Mouse (Mus musculus): ENCODE data around the gene 9530053A07Rik. TPM values are rescaled to one million over a fixed set of nuclear protein-coding genes. Genes with fewer than 3 reads are reported as not detected.

9530053A07Rik gene
- total and polyA plus RNA-seq, 2 experiments from 2014 or later, result 0.01 TPM; not detected in 1

DNA sequence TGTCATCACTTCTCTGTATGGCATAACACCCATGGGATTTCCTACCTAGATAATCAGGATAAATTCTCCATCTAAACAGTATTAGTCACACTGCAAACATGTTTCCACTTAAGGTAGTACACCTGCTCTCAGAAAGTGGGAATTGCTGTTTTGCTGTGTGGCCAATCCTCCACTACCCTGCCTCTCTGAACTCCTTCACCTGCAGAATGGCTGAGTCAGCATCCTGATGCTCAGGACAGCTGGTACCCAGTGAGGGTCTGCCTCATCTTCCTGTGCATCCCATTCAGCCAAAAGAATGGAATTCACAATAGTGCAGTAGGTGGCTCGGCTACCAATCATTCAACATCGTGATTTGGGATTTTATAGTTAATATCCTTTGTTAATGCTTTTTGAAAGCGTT is 30.6 kb downstream of the 9530053A07Rik start:
- no peak for ATAC-seq (ENCODE audit: insufficient read depth, low read depth)
- TF ChIP-seq CTCF (IDR thresholded peaks at IDR 0.05; ENCODE audit: low read depth) (no peak), EP300 (IDR thresholded peaks at IDR 0.05; ENCODE audit: low read depth) (no peak)
- 65% methylated on average over 3 of the region's 3 CpGs for WGBS

DNA sequence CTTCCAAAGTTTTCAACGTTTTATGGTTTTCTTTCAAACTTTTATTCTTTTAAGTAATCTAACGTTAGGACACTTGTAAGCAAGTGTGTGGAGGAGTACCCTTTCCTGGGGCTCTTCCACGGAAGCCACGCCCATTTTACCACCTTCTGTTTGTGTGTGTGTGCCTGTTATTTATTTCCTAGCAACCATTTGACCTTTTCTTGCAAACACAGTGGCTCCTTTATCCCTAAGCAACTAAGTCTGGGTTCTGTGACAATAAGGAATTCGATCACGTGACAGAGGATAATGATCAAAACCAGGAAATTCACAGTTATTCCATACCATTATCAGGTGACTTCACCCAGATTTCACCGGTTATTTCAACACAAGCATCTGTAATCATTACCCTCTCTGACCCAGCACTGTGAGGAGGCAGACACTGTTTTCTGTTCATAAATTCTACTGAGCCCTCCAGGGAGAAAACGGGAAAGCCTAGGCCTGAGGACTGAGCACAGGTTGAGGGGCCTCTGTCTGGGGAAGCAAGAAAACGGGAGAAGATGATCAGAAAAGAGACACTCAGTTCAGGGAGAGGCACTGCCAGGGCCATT is 32.0 kb downstream of the 9530053A07Rik start:
- Histone ChIP-seq H3K4me1 (ENCODE audit: control insufficient read depth, insufficient read depth) (no peaks in the 10 kb centered on the region), H3K9ac (replicated peaks; ENCODE audit: low read depth, low read length) (no peak overlapping the region), H3K4me2 (ENCODE audit: low read depth, low read length) (no peak overlapping the region), H3K4me3 (ENCODE audit: low read depth, low read length) (no peak overlapping the region), H3K27me3 (ENCODE audit: control insufficient read depth, insufficient read depth, low read length) (no peaks in the 10 kb centered on the region), H3K9me3 (replicated peaks; ENCODE audit: control insufficient read depth, low read length) (no peaks in the 10 kb centered on the region), H3K36me3 (replicated peaks; ENCODE audit: control insufficient read depth, insufficient read depth, low read length) (no peaks in the 10 kb centered on the region), H3K27ac (ENCODE audit: low read depth) (no peak overlapping the region)
- ATAC-seq (ENCODE audit: insufficient read depth, low read depth), result no peak
- TF ChIP-seq EP300 (IDR thresholded peaks at IDR 0.05; ENCODE audit: low read depth), result no peak
- no peak for TF ChIP-seq CTCF (IDR thresholded peaks at IDR 0.05; ENCODE audit: low read depth)
- WGBS, result 53% methylated on average over 9 of the region's 9 CpGs
- no peak for DNase-seq (ENCODE audit: low spot score)

More for the DNA sequence above, 30.6 kb downstream of the 9530053A07Rik start:
- DNase-seq (ENCODE audit: low spot score), result no peak
- no peak overlapping the region for H3K9ac ChIP-seq (replicated peaks; ENCODE audit: low read depth, low read length)
- H3K27ac ChIP-seq (ENCODE audit: low read depth), result no peak overlapping the region
- H3K4me3 ChIP-seq (ENCODE audit: low read depth, low read length), result no peak overlapping the region
- H3K4me2 ChIP-seq (ENCODE audit: low read depth, low read length), result no peak overlapping the region
- H3K36me3 ChIP-seq (replicated peaks; ENCODE audit: control insufficient read depth, insufficient read depth, low read length), result no peaks in the 10 kb centered on the region
- no peaks in the 10 kb centered on the region for H3K27me3 ChIP-seq (ENCODE audit: control insufficient read depth, insufficient read depth, low read length)
- H3K9me3 ChIP-seq (replicated peaks; ENCODE audit: control insufficient read depth, low read length), result no peaks in the 10 kb centered on the region
- H3K4me1 ChIP-seq (ENCODE audit: control insufficient read depth, insufficient read depth), result no peaks in the 10 kb centered on the region

DNA sequence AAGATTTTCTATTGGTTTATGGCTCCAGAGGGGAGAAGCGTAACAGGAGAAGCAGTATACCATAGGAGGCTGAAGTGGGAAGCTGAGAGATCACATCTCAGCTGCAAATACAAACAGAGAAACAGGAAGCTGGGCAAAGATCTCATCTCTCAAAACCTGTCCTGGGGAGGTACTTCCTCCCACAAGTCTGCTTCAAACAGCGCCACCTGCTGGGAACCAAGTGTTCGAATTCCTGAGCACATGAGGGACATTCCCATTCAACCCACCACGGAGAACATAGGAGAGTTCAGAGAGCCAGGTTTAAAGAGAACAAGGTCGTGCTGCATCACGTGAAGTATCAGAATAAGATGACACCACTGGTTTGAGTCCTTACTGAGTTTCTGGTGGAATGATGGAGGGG is 36.1 kb downstream of the 9530053A07Rik start:
- peaks cover 11% of the 10 kb centered on the region for H3K4me1 ChIP-seq (ENCODE audit: control insufficient read depth, insufficient read depth)
- no peaks in the 10 kb centered on the region for H3K27me3 ChIP-seq (ENCODE audit: control insufficient read depth, insufficient read depth, low read length)
- H3K9ac ChIP-seq (replicated peaks; ENCODE audit: low read depth, low read length), result no peak overlapping the region
- no peaks in the 10 kb centered on the region for H3K36me3 ChIP-seq (replicated peaks; ENCODE audit: control insufficient read depth, insufficient read depth, low read length)
- no peak overlapping the region for H3K4me2 ChIP-seq (ENCODE audit: low read depth, low read length)
- H3K4me3 ChIP-seq (ENCODE audit: low read depth, low read length), result no peak overlapping the region
- ATAC-seq (ENCODE audit: insufficient read depth, low read depth) (no peak), DNase-seq (ENCODE audit: low spot score) (no peak)
- no peak overlapping the region for H3K27ac ChIP-seq (ENCODE audit: low read depth)
- no peaks in the 10 kb centered on the region for H3K9me3 ChIP-seq (replicated peaks; ENCODE audit: control insufficient read depth, low read length)
- WGBS, result 78% methylated on average over 6 of the region's 6 CpGs
- TF ChIP-seq EP300 (IDR thresholded peaks at IDR 0.05; ENCODE audit: low read depth), result no peak
- no peak for TF ChIP-seq CTCF (IDR thresholded peaks at IDR 0.05; ENCODE audit: low read depth)

DNA sequence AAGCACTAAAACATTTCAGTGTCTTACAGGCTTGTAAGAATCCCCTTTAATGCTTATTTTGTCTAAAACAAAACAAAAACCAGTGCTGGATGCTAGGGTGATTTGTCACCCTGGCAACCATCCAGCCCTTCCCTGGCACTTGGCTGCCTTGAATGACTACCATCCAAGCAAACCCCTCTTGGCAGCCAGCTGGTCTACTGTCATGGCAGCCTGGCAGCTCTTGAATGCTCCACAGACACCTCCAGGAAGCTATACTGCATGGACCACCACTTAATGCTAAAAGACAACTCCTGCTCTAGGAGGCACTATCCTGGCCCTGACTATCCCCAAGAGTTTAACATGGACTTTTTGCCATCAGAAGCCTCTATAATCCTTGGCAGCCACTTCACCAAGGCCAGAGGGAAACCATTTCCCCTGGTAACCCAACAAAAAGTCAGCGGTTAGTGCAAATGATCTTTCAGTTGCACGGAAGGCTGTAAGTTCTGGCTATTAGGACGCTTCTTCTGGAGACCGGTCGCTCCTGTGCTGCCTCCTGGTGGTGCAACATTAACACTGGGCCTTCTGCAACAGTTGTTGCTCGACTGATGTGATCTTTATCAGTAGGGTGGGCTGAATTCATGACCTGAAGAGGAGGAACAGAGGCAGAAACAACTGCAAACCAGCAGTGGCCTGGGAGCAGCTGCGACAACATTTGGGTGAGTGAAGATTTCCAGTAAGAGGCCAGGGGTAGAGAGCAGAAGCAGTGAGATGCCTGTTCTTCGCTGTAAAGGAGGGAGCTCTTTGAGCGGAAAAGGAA is 39.3 kb downstream of the 9530053A07Rik start:
- H3K4me1 ChIP-seq (ENCODE audit: control insufficient read depth, insufficient read depth), result peaks cover 22% of the 10 kb centered on the region
- H3K9ac ChIP-seq (replicated peaks; ENCODE audit: low read depth, low read length), result peak overlapping the region; percentile 47
- no peaks in the 10 kb centered on the region for H3K27me3 ChIP-seq (ENCODE audit: control insufficient read depth, insufficient read depth, low read length)
- H3K27ac ChIP-seq (ENCODE audit: low read depth), result peak overlapping the region; percentile 91
- 7% methylated on average over 9 of the region's 9 CpGs for WGBS
- no peaks in the 10 kb centered on the region for H3K9me3 ChIP-seq (replicated peaks; ENCODE audit: control insufficient read depth, low read length)
- ATAC-seq (ENCODE audit: insufficient read depth, low read depth), result no peak
- peak; percentile 70 for DNase-seq (ENCODE audit: low spot score)
- H3K36me3 ChIP-seq (replicated peaks; ENCODE audit: control insufficient read depth, insufficient read depth, low read length), result no peaks in the 10 kb centered on the region
- TF ChIP-seq EP300 (IDR thresholded peaks at IDR 0.05; ENCODE audit: low read depth) (no peak), CTCF (IDR thresholded peaks at IDR 0.05; ENCODE audit: low read depth) (peak; percentile 72)
- peak overlapping the region; percentile 83 for H3K4me3 ChIP-seq (ENCODE audit: low read depth, low read length)
- H3K4me2 ChIP-seq (ENCODE audit: low read depth, low read length), result peak overlapping the region; percentile 97

DNA sequence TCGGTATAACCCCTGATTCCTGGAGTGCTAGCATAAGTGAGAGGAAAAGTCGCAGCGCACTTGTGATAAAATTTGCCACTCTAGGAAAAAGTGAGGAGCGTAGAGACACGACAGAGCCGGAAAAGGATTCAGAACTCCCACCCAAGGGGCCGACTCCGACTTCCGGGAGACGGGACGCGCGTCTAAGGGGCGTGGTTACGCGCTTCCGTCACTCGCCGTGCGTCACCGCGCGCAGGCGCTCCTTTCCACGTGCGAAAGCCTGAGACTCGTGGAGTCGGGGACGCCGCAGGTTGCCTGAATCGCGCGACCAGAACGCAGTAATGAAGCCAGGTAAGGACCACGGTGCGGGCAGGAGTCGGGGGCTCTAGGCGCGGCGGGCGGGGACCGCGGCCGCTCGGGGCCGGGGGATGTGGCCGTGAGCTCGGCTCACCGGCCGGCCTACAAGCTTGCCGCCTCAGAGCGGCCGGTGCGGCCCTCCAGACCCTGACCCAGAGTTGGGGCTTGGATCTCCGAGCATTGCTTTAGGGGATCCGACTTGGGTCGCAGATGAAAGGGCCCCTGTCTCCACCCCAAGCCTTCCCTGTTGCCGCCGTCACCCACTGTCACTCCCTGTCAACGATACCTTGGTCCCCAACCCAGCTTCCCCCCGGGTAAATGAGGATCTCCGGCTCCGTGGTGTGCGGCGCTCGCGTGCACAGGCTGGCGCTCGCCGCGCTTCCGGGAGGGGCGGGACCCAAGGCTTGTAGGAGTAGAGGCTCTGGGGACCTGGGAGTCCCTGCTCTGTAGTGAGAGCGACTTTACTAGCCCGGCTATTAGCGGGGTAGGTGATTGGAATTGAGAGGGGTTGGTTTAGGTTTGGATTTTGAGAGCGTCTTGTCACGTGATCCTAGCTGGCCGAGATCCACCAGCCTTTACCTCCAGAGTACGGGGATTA is 40.5 kb downstream of the 9530053A07Rik start, which contains the start of gene Fbl:
TSS of gene Fbl (plus strand) at position 222 of the 934 bp plus-strand sequence.
- no peaks in the 10 kb centered on the region for H3K27me3 ChIP-seq (ENCODE audit: control insufficient read depth, insufficient read depth, low read length)
- H3K4me2 ChIP-seq (ENCODE audit: low read depth, low read length), result peak within 1 kb of the TSS; percentile 97
- peak within 1 kb of the TSS; percentile 58 for H3K9ac ChIP-seq (replicated peaks; ENCODE audit: low read depth, low read length)
- TF ChIP-seq CTCF (IDR thresholded peaks at IDR 0.05; ENCODE audit: low read depth), result no peak
- TF ChIP-seq EP300 (IDR thresholded peaks at IDR 0.05; ENCODE audit: low read depth), result no peak; the same call in 1 of the 2 replicates
- H3K4me3 ChIP-seq (ENCODE audit: low read depth, low read length), result peak within 1 kb of the TSS; percentile 83
- H3K36me3 ChIP-seq (replicated peaks; ENCODE audit: control insufficient read depth, insufficient read depth, low read length), result 0 out of 2 replicates have a peak, but pooled peaks cover 2% of the 10 kb centered on the region
- no peaks in the 10 kb centered on the region for H3K9me3 ChIP-seq (replicated peaks; ENCODE audit: control insufficient read depth, low read length)
- peak within 1 kb of the TSS; percentile 91 for H3K27ac ChIP-seq (ENCODE audit: low read depth)
- peaks cover 22% of the 10 kb centered on the region for H3K4me1 ChIP-seq (ENCODE audit: control insufficient read depth, insufficient read depth)
- DNase-seq (ENCODE audit: low spot score) (peak; percentile 90), ATAC-seq (ENCODE audit: insufficient read depth, low read depth) (peak; percentile 93)
- under 1% methylated on average over 80 of the region's 80 CpGs for WGBS
